In genomic region chr2:154410355-154410754, GRCm38 (mm10) we compare ENCODE assay signal across 9 mouse cellular contexts. TPM values are rescaled to one million over a fixed set of nuclear protein-coding genes. Genes with fewer than 3 reads are reported as not detected.
DNase-seq lines count a peak whose midpoint lies in the region; ATAC-seq and TF ChIP-seq lines count a peak whose summit lies in the region.
"Had no signal": no experiment of that assay in that cellular context is flagged by ENCODE, and none has a peak within 500 bp of the region (broad histone marks: within the 10 kb centered on the region; RNA-seq: fewer than 3 reads in every experiment).

No protein-coding gene starts in this region.

- ATAC-seq in midbrain, postnatal 0 days (ENCODE audit: low FRiP score) = no peak
- ATAC-seq in midbrain, embryonic 13.5 days = no peak
- ATAC-seq in stomach, postnatal 0 days (ENCODE audit: low FRiP score, low TSS enrichment) = peak; percentile 48

- H3K4me3 ChIP-seq in midbrain, postnatal 0 days (ENCODE audit: low read depth, low read length) = no peak overlapping the region
- H3K4me3 ChIP-seq in midbrain, embryonic 13.5 days (replicated peaks) = no peak overlapping the region
- no peak overlapping the region for H3K4me3 ChIP-seq in stomach, postnatal 0 days (ENCODE audit: low read depth, low read length)
- H3K4me3 ChIP-seq in kidney, adult 2 months (ENCODE audit: insufficient read depth, low read depth, low read length) = no peak overlapping the region
- H3K4me3 ChIP-seq: limb, embryonic 13.5 days had no signal

- H3K27ac ChIP-seq in midbrain, postnatal 0 days (ENCODE audit: low read depth, low read length) = no peak overlapping the region
- H3K27ac ChIP-seq in midbrain, embryonic 13.5 days = no peak overlapping the region
- H3K27ac ChIP-seq in stomach, postnatal 0 days (replicated peaks) = no peak overlapping the region
- no peak overlapping the region for H3K27ac ChIP-seq in kidney, adult 2 months (ENCODE audit: insufficient read depth, low read depth, low read length)
- H3K27ac ChIP-seq: limb, embryonic 13.5 days had no signal

- H3K9ac ChIP-seq in midbrain, postnatal 0 days (replicated peaks; ENCODE audit: low read length, poor library complexity, severe bottlenecking) = no peak overlapping the region
- H3K9ac ChIP-seq in midbrain, embryonic 13.5 days (replicated peaks) = no peak overlapping the region
- H3K9ac ChIP-seq in stomach, postnatal 0 days (ENCODE audit: low read length) = no peak overlapping the region
- H3K9ac ChIP-seq: limb, embryonic 13.5 days had no signal

- TF ChIP-seq CTCF in midbrain, postnatal 0 days (IDR thresholded peaks at IDR 0.05) = no peak
- peak; percentile 28 for TF ChIP-seq CTCF in stomach, postnatal 0 days (IDR thresholded peaks at IDR 0.05; ENCODE audit: low read depth)
- no peak for TF ChIP-seq CTCF in kidney, adult 2 months (conservative IDR thresholded peaks at IDR 0.05; ENCODE audit: insufficient read depth, insufficient read length, low read depth, low read length)

- DNase-seq in adrenal gland, postnatal 14 days = peak; percentile 57
- DNase-seq in adrenal gland, adult 18-20 months (ENCODE audit: low spot score in 2 of 2) = no peak
- DNase-seq in midbrain, postnatal 0 days (ENCODE audit: low spot score) = peak; percentile 75
- DNase-seq in layer of hippocampus, postnatal 10 days (ENCODE audit: low spot score in 2 of 2) = peak; percentile 69 to 71
- peak; percentile 67 for DNase-seq in stomach, postnatal 0 days (ENCODE audit: low spot score)
- no peak for DNase-seq in kidney, adult 2 months
- DNase-seq in kidney, postnatal 14 days = no peak

- 64% methylated on average over 2 of the region's 2 CpGs for WGBS in midbrain, postnatal 0 days
- WGBS in midbrain, embryonic 13.5 days = 52% methylated on average over 2 of the region's 2 CpGs
- 45% methylated on average over 2 of the region's 2 CpGs for WGBS in stomach, postnatal 0 days
- WGBS in kidney, adult 2 months = 49% methylated on average over 2 of the region's 2 CpGs

- no peak for TF ChIP-seq POLR2A in kidney, adult 2 months (IDR thresholded peaks at IDR 0.05; ENCODE audit: low read depth, low read length)

- H3K4me2 ChIP-seq in midbrain, postnatal 0 days (ENCODE audit: low read depth, low read length, poor library complexity, severe bottlenecking) = no peak overlapping the region
- H3K4me2 ChIP-seq in midbrain, embryonic 13.5 days (replicated peaks) = no peak overlapping the region
- no peak overlapping the region for H3K4me2 ChIP-seq in stomach, postnatal 0 days (replicated peaks; ENCODE audit: low read depth)
- H3K4me2 ChIP-seq: limb, embryonic 13.5 days had no signal

- H3K4me1 ChIP-seq in midbrain, postnatal 0 days (ENCODE audit: insufficient read depth, low read length) = peaks cover 12% of the 10 kb centered on the region; the same call in 1 of the 2 replicates
- peaks cover 15% of the 10 kb centered on the region for H3K4me1 ChIP-seq in midbrain, embryonic 13.5 days (replicated peaks)
- H3K4me1 ChIP-seq in stomach, postnatal 0 days (replicated peaks; ENCODE audit: control insufficient read depth, insufficient read depth) = no peaks in the 10 kb centered on the region
- peaks cover 18% of the 10 kb centered on the region for H3K4me1 ChIP-seq in kidney, adult 2 months (ENCODE audit: control insufficient read depth, insufficient read depth, low read length)

- H3K9me3 ChIP-seq in midbrain, postnatal 0 days (ENCODE audit: low read length) = no peaks in the 10 kb centered on the region
- no peaks in the 10 kb centered on the region for H3K9me3 ChIP-seq in midbrain, embryonic 13.5 days
- H3K9me3 ChIP-seq in stomach, postnatal 0 days (ENCODE audit: control insufficient read depth, low read length) = no peaks in the 10 kb centered on the region
- H3K9me3 ChIP-seq: limb, embryonic 13.5 days had no signal

- no peaks in the 10 kb centered on the region; the same call in 1 of the 2 replicates for H3K27me3 ChIP-seq in midbrain, postnatal 0 days (ENCODE audit: insufficient read depth, low read length)
- H3K27me3 ChIP-seq in midbrain, embryonic 13.5 days = peaks cover 22% of the 10 kb centered on the region
- H3K27me3 ChIP-seq in stomach, postnatal 0 days (ENCODE audit: control insufficient read depth, insufficient read depth, low read length) = no peaks in the 10 kb centered on the region
- H3K27me3 ChIP-seq in kidney, adult 2 months (replicated peaks; ENCODE audit: control insufficient read depth, insufficient read depth, low read length) = no peaks in the 10 kb centered on the region

- no peaks in the 10 kb centered on the region for H3K36me3 ChIP-seq in midbrain, postnatal 0 days (ENCODE audit: insufficient read depth, low read length)
- no peaks in the 10 kb centered on the region for H3K36me3 ChIP-seq in midbrain, embryonic 13.5 days
- no peaks in the 10 kb centered on the region for H3K36me3 ChIP-seq in stomach, postnatal 0 days (ENCODE audit: control insufficient read depth, insufficient read depth, low read length)
- no peaks in the 10 kb centered on the region for H3K36me3 ChIP-seq in kidney, adult 2 months (ENCODE audit: control insufficient read depth, insufficient read depth, low read length)
- H3K36me3 ChIP-seq: limb, embryonic 13.5 days had no signal

- TF ChIP-seq EP300 in stomach, postnatal 0 days (optimal IDR thresholded peaks at IDR 0.05) = no peak

RNA-seq across cellular contexts. Expression of gene Snta1, which starts 2.5 kb away (rescaled TPM):
- 27.7 and 32.3 TPM in 2 replicates for total RNA-seq in adrenal gland, postnatal 14 days (2021)
- total RNA-seq in adrenal gland, adult 18-20 months (2021) = 10 to 100 TPM; 23.8 to 29.3 TPM
- 28.0 and 32.0 TPM in 2 replicates for total RNA-seq in midbrain, postnatal 0 days (2014; rRNA removed)
- polyA plus RNA-seq in midbrain, postnatal 0 days (2015; fragmentation: Nextera tagmentation; extraction: Ambion mirVana) = 15.4 and 15.8 TPM in 2 replicates
- 4.8 and 5.9 TPM in 2 replicates for polyA plus RNA-seq in midbrain, embryonic 13.5 days (2015; fragmentation: Nextera tagmentation; extraction: Ambion mirVana)
- 10 to 100 TPM; 40.6 to 41.3 TPM for total RNA-seq in layer of hippocampus, postnatal 10 days (2021)
- 6.7 and 7.2 TPM in 2 replicates for polyA plus RNA-seq in stomach, postnatal 0 days (2015; fragmentation: Nextera tagmentation; extraction: Ambion mirVana)
- 60.5 and 63.4 TPM in 2 replicates for polyA plus RNA-seq in kidney, adult 2 months (2012; rRNA removed)

RNA-seq across cellular contexts. Expression of gene Cbfa2t2, which starts 25.9 kb away (rescaled TPM):
- 36.1 and 42.5 TPM in 2 replicates for total RNA-seq in adrenal gland, postnatal 14 days (2021)
- 10 to 100 TPM; 28.7 to 36.9 TPM for total RNA-seq in adrenal gland, adult 18-20 months (2021)
- 53.2 and 57.8 TPM in 2 replicates for total RNA-seq in midbrain, postnatal 0 days (2014; rRNA removed)
- polyA plus RNA-seq in midbrain, postnatal 0 days (2015; fragmentation: Nextera tagmentation; extraction: Ambion mirVana) = 30.0 and 31.3 TPM in 2 replicates
- 71.6 and 83.1 TPM in 2 replicates for polyA plus RNA-seq in midbrain, embryonic 13.5 days (2015; fragmentation: Nextera tagmentation; extraction: Ambion mirVana)
- 10 to 100 TPM; 43.6 to 60.6 TPM for total RNA-seq in layer of hippocampus, postnatal 10 days (2021)
- polyA plus RNA-seq in stomach, postnatal 0 days (2015; fragmentation: Nextera tagmentation; extraction: Ambion mirVana) = 10.3 and 10.4 TPM in 2 replicates
- 11.7 and 11.8 TPM in 2 replicates for polyA plus RNA-seq in kidney, adult 2 months (2012; rRNA removed)

RNA-seq across cellular contexts. Expression of gene Cdk5rap1, which starts 37.5 kb away (rescaled TPM):
- total RNA-seq in adrenal gland, postnatal 14 days (2021) = 14.2 and 15.7 TPM in 2 replicates
- 10 to 100 TPM in 1 of 2 experiments, 1 to 10 TPM in 1; 9.3 to 13.6 TPM for total RNA-seq in adrenal gland, adult 18-20 months (2021)
- total RNA-seq in midbrain, postnatal 0 days (2014; rRNA removed) = 10.8 and 12.4 TPM in 2 replicates
- 5.4 and 6.2 TPM in 2 replicates for polyA plus RNA-seq in midbrain, postnatal 0 days (2015; fragmentation: Nextera tagmentation; extraction: Ambion mirVana)
- 15.2 and 15.4 TPM in 2 replicates for polyA plus RNA-seq in midbrain, embryonic 13.5 days (2015; fragmentation: Nextera tagmentation; extraction: Ambion mirVana)
- 10 to 100 TPM; 11.9 to 16.1 TPM for total RNA-seq in layer of hippocampus, postnatal 10 days (2021)
- 6.2 and 25.9 TPM in 2 replicates for polyA plus RNA-seq in stomach, postnatal 0 days (2015; fragmentation: Nextera tagmentation; extraction: Ambion mirVana)
- polyA plus RNA-seq in kidney, adult 2 months (2012; rRNA removed) = 17.1 and 19.0 TPM in 2 replicates

Comparison
In these comparisons a context has a peak if more than half of its experiments do, and no peak if none do; other contexts are left out.
1. DNase-seq: peak in adrenal gland, postnatal 14 days (single experiment), midbrain, postnatal 0 days (single experiment), layer of hippocampus, postnatal 10 days (2 of 2) and stomach, postnatal 0 days (single experiment); none in adrenal gland, adult 18-20 months (0 of 2), kidney, adult 2 months (single experiment) and kidney, postnatal 14 days (single experiment).